Mouse (Mus musculus) testis, adult 2 months (tissue): Measurements from ENCODE around the gene Ubap1.

Experiments
- CTCF ChIP-seq: fragments of 200-500 bp; IDR thresholded peaks from 2 replicates; pipeline ENCODE4 v1.5.1; 2012; ENCODE audit warnings: low read depth, mild to moderate bottlenecking, inconsistent platforms, low read length, moderate library complexity; ENCODE audit not compliant: control insufficient read depth, insufficient read depth, insufficient replicate concordance
- POLR2A ChIP-seq: fragments of 200-500 bp; IDR thresholded peaks from 2 replicates; pipeline ENCODE4 v1.6.1; 2012; ENCODE audit warnings: low read depth, mild to moderate bottlenecking, inconsistent platforms, low read length, moderate library complexity; ENCODE audit not compliant: control insufficient read depth

- TF ChIP-seq CTCF (no peak), POLR2A (no peak)
These were observed 30.5 kb upstream of the Ubap1 start for GRCm38 (mm10) chr4:41318267-41318666.
